Mouse (Mus musculus): Measurements from ENCODE around the gene Slc6a16. TPM values are rescaled to one million over a fixed set of nuclear protein-coding genes. Genes with fewer than 3 reads are reported as not detected.

Slc6a16 gene
- polyA plus RNA-seq, 1 experiment from 2014 or later = 0.50 TPM

GRCm38 (mm10) chr7:45308551-45309240 lies 67.8 kb downstream of the Slc6a16 start:
- no peaks in the 10 kb centered on the region for H3K36me3 ChIP-seq (replicated peaks)
- H3K4me1 ChIP-seq = peaks cover 21% of the 10 kb centered on the region
- no peak for ATAC-seq (replicated peaks)
- no peak overlapping the region for H3K9ac ChIP-seq
- H3K4me3 ChIP-seq = no peak overlapping the region
- no peaks in the 10 kb centered on the region for H3K27me3 ChIP-seq (replicated peaks)
- H3K4me2 ChIP-seq = no peak overlapping the region
- H3K9me3 ChIP-seq = no peaks in the 10 kb centered on the region
- no peak overlapping the region for H3K27ac ChIP-seq
- 63% methylated on average over 15 of the region's 15 CpGs for WGBS

- Histone ChIP-seq H3K4me1 (peaks cover 22% of the 10 kb centered on the region), H3K9ac (no peak overlapping the region), H3K4me3 (no peak overlapping the region), H3K27ac (no peak overlapping the region), H3K27me3 (replicated peaks) (no peaks in the 10 kb centered on the region), H3K4me2 (no peak overlapping the region), H3K9me3 (no peaks in the 10 kb centered on the region), H3K36me3 (replicated peaks) (no peaks in the 10 kb centered on the region)
- ATAC-seq (replicated peaks) = no peak
- WGBS = 8% methylated on average over 9 of the region's 9 CpGs
Measured at GRCm38 (mm10) chr7:45309455-45309854, 68.6 kb downstream of the Slc6a16 start.

- whole genome bisulfite sequencing = 81% methylated on average over 8 of the region's 8 CpGs
- ATAC-seq (replicated peaks) = no peak
- Histone ChIP-seq H3K36me3 (replicated peaks) (no peaks in the 10 kb centered on the region), H3K4me3 (no peak overlapping the region), H3K27me3 (replicated peaks) (no peaks in the 10 kb centered on the region), H3K27ac (no peak overlapping the region), H3K9ac (no peak overlapping the region), H3K4me2 (no peak overlapping the region), H3K4me1 (peaks cover 12% of the 10 kb centered on the region; the same call in 1 of the 2 replicates), H3K9me3 (no peaks in the 10 kb centered on the region)
Measured at GRCm38 (mm10) chr7:45312023-45312422, 71.1 kb downstream of the Slc6a16 start.

GRCm38 (mm10) chr7:45312686-45313453 lies 72.0 kb downstream of the Slc6a16 start:
- no peaks in the 10 kb centered on the region for H3K36me3 ChIP-seq (replicated peaks)
- no peaks in the 10 kb centered on the region for H3K9me3 ChIP-seq
- no peak overlapping the region; the same call in 1 of the 2 replicates for H3K4me2 ChIP-seq
- H3K27ac ChIP-seq = peak overlapping the region; percentile 30
- H3K4me3 ChIP-seq = no peak overlapping the region
- no peak overlapping the region for H3K9ac ChIP-seq
- 34% methylated on average over 10 of the region's 10 CpGs for WGBS
- peaks cover 12% of the 10 kb centered on the region; the same call in 1 of the 2 replicates for H3K4me1 ChIP-seq
- no peak for ATAC-seq (replicated peaks)
- H3K27me3 ChIP-seq (replicated peaks) = no peaks in the 10 kb centered on the region

GRCm38 (mm10) chr7:45313495-45313894 lies 72.6 kb downstream of the Slc6a16 start:
- Histone ChIP-seq H3K27me3 (replicated peaks) (no peaks in the 10 kb centered on the region), H3K4me2 (no peak overlapping the region), H3K36me3 (replicated peaks) (no peaks in the 10 kb centered on the region), H3K4me3 (no peak overlapping the region), H3K9ac (no peak overlapping the region), H3K27ac (peak overlapping the region; percentile 30), H3K9me3 (no peaks in the 10 kb centered on the region), H3K4me1 (peaks cover 12% of the 10 kb centered on the region; the same call in 1 of the 2 replicates)
- ATAC-seq (replicated peaks) = no peak
- 42% methylated on average over 9 of the region's 9 CpGs for WGBS

GRCm38 (mm10) chr7:45315182-45315701 lies 74.4 kb downstream of the Slc6a16 start:
- H3K36me3 ChIP-seq (replicated peaks) = no peaks in the 10 kb centered on the region
- H3K9ac ChIP-seq = no peak overlapping the region
- H3K27me3 ChIP-seq (replicated peaks) = no peaks in the 10 kb centered on the region
- no peak overlapping the region for H3K4me2 ChIP-seq
- H3K9me3 ChIP-seq = no peaks in the 10 kb centered on the region
- no peak overlapping the region for H3K4me3 ChIP-seq
- H3K4me1 ChIP-seq = peaks cover 9% of the 10 kb centered on the region; the same call in 1 of the 2 replicates
- ATAC-seq (replicated peaks) = no peak
- H3K27ac ChIP-seq = no peak overlapping the region
- WGBS = 87% methylated on average over 10 of the region's 10 CpGs

GRCm38 (mm10) chr7:45316536-45316935 lies 75.7 kb downstream of the Slc6a16 start:
- Histone ChIP-seq H3K9me3 (no peaks in the 10 kb centered on the region), H3K4me1 (peaks cover 9% of the 10 kb centered on the region; the same call in 1 of the 2 replicates), H3K27ac (no peak overlapping the region), H3K27me3 (replicated peaks) (no peaks in the 10 kb centered on the region), H3K36me3 (replicated peaks) (no peaks in the 10 kb centered on the region), H3K4me2 (no peak overlapping the region), H3K9ac (no peak overlapping the region), H3K4me3 (no peak overlapping the region)
- WGBS = 91% methylated on average over 14 of the region's 14 CpGs
- ATAC-seq (replicated peaks) = no peak

GRCm38 (mm10) chr7:45322245-45322644 lies 81.4 kb downstream of the Slc6a16 start:
- ATAC-seq (replicated peaks) = no peak
- Histone ChIP-seq H3K27me3 (replicated peaks) (no peaks in the 10 kb centered on the region), H3K4me2 (no peak overlapping the region), H3K36me3 (replicated peaks) (no peaks in the 10 kb centered on the region), H3K4me1 (no peaks in the 10 kb centered on the region), H3K9ac (no peak overlapping the region), H3K4me3 (no peak overlapping the region), H3K27ac (no peak overlapping the region), H3K9me3 (no peaks in the 10 kb centered on the region)
- 89% methylated on average over 4 of the region's 4 CpGs for WGBS

Other genes starting within 250 kb of the Slc6a16 start
- 61.9 and 66.8 TPM in 2 replicates for gene Irf3, start 243.4 kb upstream of the Slc6a16 start, polyA plus RNA-seq (2015; fragmentation: Nextera tagmentation; extraction: Ambion mirVana)
- 10.0 and 12.3 TPM in 2 replicates for gene Bcl2l12, start 242.4 kb upstream of the Slc6a16 start, polyA plus RNA-seq (2015; fragmentation: Nextera tagmentation; extraction: Ambion mirVana)
- 54.5 and 56.7 TPM in 2 replicates for gene Scaf1, start 224.7 kb upstream of the Slc6a16 start, polyA plus RNA-seq (2015; fragmentation: Nextera tagmentation; extraction: Ambion mirVana)
- gene Rras, start 223.1 kb upstream of the Slc6a16 start, polyA plus RNA-seq (2015; fragmentation: Nextera tagmentation; extraction: Ambion mirVana) = 12.5 and 15.2 TPM in 2 replicates
- gene Prr12, start 188.2 kb upstream of the Slc6a16 start, polyA plus RNA-seq (2015; fragmentation: Nextera tagmentation; extraction: Ambion mirVana) = 16.2 and 18.1 TPM in 2 replicates
- gene Nosip, start 178.7 kb upstream of the Slc6a16 start, polyA plus RNA-seq (2015; fragmentation: Nextera tagmentation; extraction: Ambion mirVana) = 67.2 and 72.1 TPM in 2 replicates
- gene Prrg2, start 178.4 kb upstream of the Slc6a16 start, polyA plus RNA-seq (2015; fragmentation: Nextera tagmentation; extraction: Ambion mirVana) = 15.7 and 15.9 TPM in 2 replicates
- gene Rcn3, start 148.9 kb upstream of the Slc6a16 start, polyA plus RNA-seq (2015; fragmentation: Nextera tagmentation; extraction: Ambion mirVana) = 55.4 and 62.2 TPM in 2 replicates
- gene Fcgrt, start 137.2 kb upstream of the Slc6a16 start, polyA plus RNA-seq (2015; fragmentation: Nextera tagmentation; extraction: Ambion mirVana) = 32.0 and 36.8 TPM in 2 replicates
- gene Rps11, start 116.6 kb upstream of the Slc6a16 start, polyA plus RNA-seq (2015; fragmentation: Nextera tagmentation; extraction: Ambion mirVana) = 742 and 762 TPM in 2 replicates
- gene Rpl13a, start 112.3 kb upstream of the Slc6a16 start, polyA plus RNA-seq (2015; fragmentation: Nextera tagmentation; extraction: Ambion mirVana) = 582 and 606 TPM in 2 replicates
- gene Gm45713, start 104.9 kb upstream of the Slc6a16 start, polyA plus RNA-seq (2015; fragmentation: Nextera tagmentation; extraction: Ambion mirVana) = not detected in 2 replicates
- 2.1 and 2.3 TPM in 2 replicates for gene Flt3l, start 104.7 kb upstream of the Slc6a16 start, polyA plus RNA-seq (2015; fragmentation: Nextera tagmentation; extraction: Ambion mirVana)
- gene Pih1d1, start 86.8 kb upstream of the Slc6a16 start, polyA plus RNA-seq (2015; fragmentation: Nextera tagmentation; extraction: Ambion mirVana) = 87.1 and 90.0 TPM in 2 replicates
- 16.1 and 19.8 TPM in 2 replicates for gene Aldh16a1, start 86.5 kb upstream of the Slc6a16 start, polyA plus RNA-seq (2015; fragmentation: Nextera tagmentation; extraction: Ambion mirVana)
- gene Slc17a7, start 77.1 kb upstream of the Slc6a16 start, polyA plus RNA-seq (2015; fragmentation: Nextera tagmentation; extraction: Ambion mirVana) = 0.59 and 1.0 TPM in 2 replicates
- not detected in 2 replicates for gene Gfy, start 61.5 kb upstream of the Slc6a16 start, polyA plus RNA-seq (2015; fragmentation: Nextera tagmentation; extraction: Ambion mirVana)
- gene Pth2, start 60.1 kb upstream of the Slc6a16 start, polyA plus RNA-seq (2015; fragmentation: Nextera tagmentation; extraction: Ambion mirVana) = 0.68 and 0.93 TPM in 2 replicates
- 0.63 and 0.84 TPM in 2 replicates for gene Ccdc155, start 36.2 kb upstream of the Slc6a16 start, polyA plus RNA-seq (2015; fragmentation: Nextera tagmentation; extraction: Ambion mirVana)
- gene Dkkl1, start 28.9 kb upstream of the Slc6a16 start, polyA plus RNA-seq (2015; fragmentation: Nextera tagmentation; extraction: Ambion mirVana) = 4.0 and 5.8 TPM in 2 replicates
- gene Tead2, start 25.3 kb upstream of the Slc6a16 start, polyA plus RNA-seq (2015; fragmentation: Nextera tagmentation; extraction: Ambion mirVana) = 45.7 and 55.8 TPM in 2 replicates
- 1.3 and 1.7 TPM in 2 replicates for gene Cd37, start 2.0 kb upstream of the Slc6a16 start, polyA plus RNA-seq (2015; fragmentation: Nextera tagmentation; extraction: Ambion mirVana)
- not detected in 2 replicates for gene Slc6a21, start 36.4 kb downstream of the Slc6a16 start, polyA plus RNA-seq (2015; fragmentation: Nextera tagmentation; extraction: Ambion mirVana)
- 10.7 and 12.7 TPM in 2 replicates for gene Trpm4, start 92.7 kb downstream of the Slc6a16 start, polyA plus RNA-seq (2015; fragmentation: Nextera tagmentation; extraction: Ambion mirVana)
- gene Hrc, start 94.2 kb downstream of the Slc6a16 start, polyA plus RNA-seq (2015; fragmentation: Nextera tagmentation; extraction: Ambion mirVana) = 0.23 and 0.26 TPM in 2 replicates
- 29.9 and 31.3 TPM in 2 replicates for gene Ppfia3, start 125.9 kb downstream of the Slc6a16 start, polyA plus RNA-seq (2015; fragmentation: Nextera tagmentation; extraction: Ambion mirVana)
- 24.4 TPM in 2 replicates for gene Lin7b, start 129.5 kb downstream of the Slc6a16 start, polyA plus RNA-seq (2015; fragmentation: Nextera tagmentation; extraction: Ambion mirVana)
- 202 and 214 TPM in 2 replicates for gene Snrnp70, start 154.7 kb downstream of the Slc6a16 start, polyA plus RNA-seq (2015; fragmentation: Nextera tagmentation; extraction: Ambion mirVana)
- gene Kcna7, start 164.6 kb downstream of the Slc6a16 start, polyA plus RNA-seq (2015; fragmentation: Nextera tagmentation; extraction: Ambion mirVana) = not detected in 2 replicates
- 0.10 TPM in 1 of 2 replicates, not detected in the other for gene Ntf5, start 172.6 kb downstream of the Slc6a16 start, polyA plus RNA-seq (2015; fragmentation: Nextera tagmentation; extraction: Ambion mirVana)
- gene Lhb, start 179.7 kb downstream of the Slc6a16 start, polyA plus RNA-seq (2015; fragmentation: Nextera tagmentation; extraction: Ambion mirVana) = 0.45 and 0.63 TPM in 2 replicates
- 21.0 and 22.7 TPM in 2 replicates for gene Gys1, start 193.8 kb downstream of the Slc6a16 start, polyA plus RNA-seq (2015; fragmentation: Nextera tagmentation; extraction: Ambion mirVana)
- gene Ruvbl2, start 197.0 kb downstream of the Slc6a16 start, polyA plus RNA-seq (2015; fragmentation: Nextera tagmentation; extraction: Ambion mirVana) = 107 and 117 TPM in 2 replicates
- gene Ftl1, start 218.8 kb downstream of the Slc6a16 start, polyA plus RNA-seq (2015; fragmentation: Nextera tagmentation; extraction: Ambion mirVana) = 6,021 and 6,209 TPM in 2 replicates
- gene Bax, start 225.8 kb downstream of the Slc6a16 start, polyA plus RNA-seq (2015; fragmentation: Nextera tagmentation; extraction: Ambion mirVana) = 257 and 261 TPM in 2 replicates
- gene Tulp2, start 240.8 kb downstream of the Slc6a16 start, polyA plus RNA-seq (2015; fragmentation: Nextera tagmentation; extraction: Ambion mirVana) = 0.08 and 0.23 TPM in 2 replicates
- gene Gm45808, start 245.7 kb downstream of the Slc6a16 start, polyA plus RNA-seq (2015; fragmentation: Nextera tagmentation; extraction: Ambion mirVana) = not detected in 2 replicates
- 4.0 and 4.1 TPM in 2 replicates for gene Dhdh, start 247.7 kb downstream of the Slc6a16 start, polyA plus RNA-seq (2015; fragmentation: Nextera tagmentation; extraction: Ambion mirVana)